Mouse (Mus musculus) liver, embryonic 14.5 days (tissue): Measurements from ENCODE around the gene Myl12a.

Experiments used
- CTCF ChIP-seq: IDR thresholded peaks from 2 replicates; pipeline ENCODE4 v1.5.1; 2016; ENCODE audit warnings: antibody characterized with exemption, low read depth, control low read depth
- EP300 ChIP-seq: IDR thresholded peaks from 2 replicates; pipeline ENCODE4 v1.6.1; 2016; ENCODE audit warnings: antibody characterized with exemption, low read depth

GRCm38 (mm10) chr17:71034472-71034871 is 31.8 kb upstream of the Myl12a start:
- TF ChIP-seq CTCF (no peak), EP300 (no peak)
